Mouse (Mus musculus): Measurements from ENCODE around the gene P2rx5. TPM values are rescaled to one million over a fixed set of nuclear protein-coding genes. Genes with fewer than 3 reads are reported as not detected.

The P2rx5 gene
- polyA plus RNA-seq, 1 experiment from 2014 or later = 0.08 TPM

- Histone ChIP-seq H3K4me3 (ENCODE audit: low read depth, low read length) (no peak overlapping the region), H3K4me2 (no peak overlapping the region), H3K36me3 (ENCODE audit: control insufficient read depth, insufficient read depth, low read length) (no peaks in the 10 kb centered on the region), H3K27me3 (ENCODE audit: control insufficient read depth, insufficient read depth, low read length) (peaks cover 18% of the 10 kb centered on the region), H3K4me1 (ENCODE audit: control insufficient read depth, insufficient read depth, low read length) (peaks cover 5% of the 10 kb centered on the region), H3K9me3 (ENCODE audit: control insufficient read depth, low read length) (no peaks in the 10 kb centered on the region), H3K27ac (ENCODE audit: low read depth, low read length) (no peak overlapping the region), H3K9ac (ENCODE audit: low read length) (no peak overlapping the region)
- 85% methylated on average over 5 of the region's 5 CpGs for WGBS
- ATAC-seq (ENCODE audit: low FRiP score) (no peak), DNase-seq (ENCODE audit: low spot score, missing footprints) (no peak)
These were observed 2.1 kb downstream of the P2rx5 start for GRCm38 (mm10) chr11:73162284-73162683.

DNA sequence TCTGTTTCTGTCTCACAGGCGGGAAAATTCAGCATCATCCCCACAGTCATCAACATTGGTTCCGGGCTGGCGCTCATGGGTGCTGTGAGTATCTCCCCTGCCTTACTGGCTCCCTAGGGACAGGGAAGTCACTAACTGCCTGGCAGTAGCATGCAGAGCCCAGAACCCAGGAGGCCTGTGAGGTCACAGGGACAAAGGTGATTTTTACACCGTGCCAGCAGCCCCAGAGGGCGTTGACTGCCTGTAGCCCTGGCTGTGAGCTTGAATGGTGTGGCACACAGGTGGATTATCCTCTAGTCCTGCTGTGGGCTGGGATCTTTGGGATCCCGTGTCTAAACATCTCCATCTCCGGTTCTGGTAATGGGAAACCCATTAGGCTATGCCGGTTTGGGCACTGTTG, 7.8 kb downstream of the P2rx5 start:
- H3K9me3 ChIP-seq (ENCODE audit: control insufficient read depth, low read length) = no peaks in the 10 kb centered on the region
- no peaks in the 10 kb centered on the region for H3K27me3 ChIP-seq (ENCODE audit: control insufficient read depth, insufficient read depth, low read length)
- no peak overlapping the region for H3K27ac ChIP-seq (ENCODE audit: low read depth, low read length)
- no peaks in the 10 kb centered on the region for H3K36me3 ChIP-seq (ENCODE audit: control insufficient read depth, insufficient read depth, low read length)
- ATAC-seq (ENCODE audit: low FRiP score) = no peak
- H3K4me2 ChIP-seq = no peak overlapping the region
- no peak overlapping the region for H3K9ac ChIP-seq (ENCODE audit: low read length)
- no peak for DNase-seq (ENCODE audit: low spot score, missing footprints)
- 81% methylated on average over 8 of the region's 8 CpGs for WGBS
- no peaks in the 10 kb centered on the region for H3K4me1 ChIP-seq (ENCODE audit: control insufficient read depth, insufficient read depth, low read length)
- no peak overlapping the region for H3K4me3 ChIP-seq (ENCODE audit: low read depth, low read length)

DNA sequence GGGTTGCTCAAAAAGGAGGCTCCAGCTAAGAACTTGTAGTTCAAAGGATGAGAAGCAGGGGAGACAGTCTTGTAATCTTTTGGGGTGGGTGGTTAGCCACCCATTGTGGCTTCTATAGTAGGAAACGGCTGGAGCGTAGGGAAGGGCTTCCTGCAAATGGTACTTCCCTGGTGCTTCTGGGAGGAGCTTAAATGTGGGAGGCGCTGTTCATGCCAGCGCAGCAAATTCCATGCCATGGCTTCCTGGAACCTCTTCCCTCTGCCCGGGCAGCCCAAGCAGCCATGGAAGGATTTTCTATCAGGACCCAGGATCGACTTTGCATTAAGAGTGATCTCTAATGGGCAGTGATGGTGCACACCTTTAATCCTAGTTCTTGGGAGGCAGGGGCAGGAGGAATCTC, 8.4 kb downstream of the P2rx5 start:
- no peaks in the 10 kb centered on the region for H3K27me3 ChIP-seq (ENCODE audit: control insufficient read depth, insufficient read depth, low read length)
- no peak overlapping the region for H3K4me2 ChIP-seq
- H3K4me1 ChIP-seq (ENCODE audit: control insufficient read depth, insufficient read depth, low read length) = no peaks in the 10 kb centered on the region
- H3K36me3 ChIP-seq (ENCODE audit: control insufficient read depth, insufficient read depth, low read length) = no peaks in the 10 kb centered on the region
- WGBS = 73% methylated on average over 6 of the region's 6 CpGs
- no peak for ATAC-seq (ENCODE audit: low FRiP score)
- H3K9me3 ChIP-seq (ENCODE audit: control insufficient read depth, low read length) = no peaks in the 10 kb centered on the region
- DNase-seq (ENCODE audit: low spot score, missing footprints) = no peak
- H3K27ac ChIP-seq (ENCODE audit: low read depth, low read length) = no peak overlapping the region
- no peak overlapping the region for H3K4me3 ChIP-seq (ENCODE audit: low read depth, low read length)
- no peak overlapping the region for H3K9ac ChIP-seq (ENCODE audit: low read length)

- Histone ChIP-seq H3K9ac (ENCODE audit: low read length) (no peak overlapping the region), H3K27me3 (ENCODE audit: control insufficient read depth, insufficient read depth, low read length) (no peaks in the 10 kb centered on the region), H3K4me1 (ENCODE audit: control insufficient read depth, insufficient read depth, low read length) (no peaks in the 10 kb centered on the region), H3K4me3 (ENCODE audit: low read depth, low read length) (no peak overlapping the region), H3K36me3 (ENCODE audit: control insufficient read depth, insufficient read depth, low read length) (no peaks in the 10 kb centered on the region), H3K27ac (ENCODE audit: low read depth, low read length) (no peak overlapping the region), H3K9me3 (ENCODE audit: control insufficient read depth, low read length) (no peaks in the 10 kb centered on the region), H3K4me2 (no peak overlapping the region)
- ATAC-seq (ENCODE audit: low FRiP score) (peak; percentile 62; the same call in 1 of the 2 replicates), DNase-seq (ENCODE audit: low spot score, missing footprints) (peak; percentile 92)
- 45% methylated on average over 4 of the region's 4 CpGs for WGBS
These were observed 9.0 kb downstream of the P2rx5 start for GRCm38 (mm10) chr11:73169231-73169630.

DNA sequence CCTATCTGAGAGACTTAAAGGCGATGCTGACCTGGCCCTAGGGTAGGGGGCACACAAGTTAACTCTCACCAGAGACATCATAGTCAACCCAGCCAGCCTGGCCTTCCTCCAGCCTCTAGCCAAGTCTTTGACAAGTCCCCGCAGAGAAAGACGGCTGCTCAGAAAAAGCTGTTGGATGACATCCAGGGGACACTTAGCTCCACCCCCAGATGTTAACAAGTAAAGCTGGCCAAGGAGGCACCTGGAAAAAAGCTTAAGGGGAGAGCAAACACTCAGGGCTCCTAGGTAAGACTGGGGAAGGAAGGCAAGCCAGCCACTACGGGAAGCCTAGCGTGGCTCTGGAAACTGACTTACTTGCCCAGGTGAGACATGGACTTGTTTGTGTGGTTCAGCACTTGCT, 12.0 kb downstream of the P2rx5 start:
- Histone ChIP-seq H3K4me1 (ENCODE audit: control insufficient read depth, insufficient read depth, low read length) (peaks cover 5% of the 10 kb centered on the region; the same call in 1 of the 2 replicates), H3K4me3 (ENCODE audit: low read depth, low read length) (no peak overlapping the region), H3K27me3 (ENCODE audit: control insufficient read depth, insufficient read depth, low read length) (no peaks in the 10 kb centered on the region), H3K9ac (ENCODE audit: low read length) (no peak overlapping the region), H3K27ac (ENCODE audit: low read depth, low read length) (no peak overlapping the region), H3K4me2 (no peak overlapping the region), H3K9me3 (ENCODE audit: control insufficient read depth, low read length) (no peaks in the 10 kb centered on the region), H3K36me3 (ENCODE audit: control insufficient read depth, insufficient read depth, low read length) (no peaks in the 10 kb centered on the region)
- no peak for ATAC-seq (ENCODE audit: low FRiP score)
- WGBS = 81% methylated on average over 5 of the region's 5 CpGs
- DNase-seq (ENCODE audit: low spot score, missing footprints) = no peak

GRCm38 (mm10) chr11:73175612-73176011, 15.4 kb downstream of the P2rx5 start:
- Histone ChIP-seq H3K4me2 (peak overlapping the region; percentile 77), H3K27ac (ENCODE audit: low read depth, low read length) (no peak overlapping the region), H3K4me3 (ENCODE audit: low read depth, low read length) (peak overlapping the region; percentile 95), H3K9me3 (ENCODE audit: control insufficient read depth, low read length) (no peaks in the 10 kb centered on the region), H3K4me1 (ENCODE audit: control insufficient read depth, insufficient read depth, low read length) (peaks cover 5% of the 10 kb centered on the region; the same call in 1 of the 2 replicates), H3K9ac (ENCODE audit: low read length) (peak overlapping the region; percentile 91), H3K27me3 (ENCODE audit: control insufficient read depth, insufficient read depth, low read length) (no peaks in the 10 kb centered on the region), H3K36me3 (ENCODE audit: control insufficient read depth, insufficient read depth, low read length) (no peaks in the 10 kb centered on the region)
- WGBS = 50% methylated on average over 8 of the region's 8 CpGs
- peak; percentile 75 for DNase-seq (ENCODE audit: low spot score, missing footprints)
- no peak for ATAC-seq (ENCODE audit: low FRiP score)

- H3K9ac ChIP-seq (ENCODE audit: low read length) = peak overlapping the region; percentile 91
- peak overlapping the region; percentile 77 for H3K4me2 ChIP-seq
- 1% methylated on average over 15 of the region's 15 CpGs for WGBS
- no peak for ATAC-seq (ENCODE audit: low FRiP score)
- no peaks in the 10 kb centered on the region for H3K36me3 ChIP-seq (ENCODE audit: control insufficient read depth, insufficient read depth, low read length)
- DNase-seq (ENCODE audit: low spot score, missing footprints) = no peak
- no peak overlapping the region; the same call in 1 of the 2 replicates for H3K27ac ChIP-seq (ENCODE audit: low read depth, low read length)
- H3K4me3 ChIP-seq (ENCODE audit: low read depth, low read length) = peak overlapping the region; percentile 95
- no peaks in the 10 kb centered on the region for H3K9me3 ChIP-seq (ENCODE audit: control insufficient read depth, low read length)
- H3K27me3 ChIP-seq (ENCODE audit: control insufficient read depth, insufficient read depth, low read length) = no peaks in the 10 kb centered on the region
- H3K4me1 ChIP-seq (ENCODE audit: control insufficient read depth, insufficient read depth, low read length) = peaks cover 5% of the 10 kb centered on the region; the same call in 1 of the 2 replicates
These were observed 16.0 kb downstream of the P2rx5 start for GRCm38 (mm10) chr11:73176186-73176585.

DNA sequence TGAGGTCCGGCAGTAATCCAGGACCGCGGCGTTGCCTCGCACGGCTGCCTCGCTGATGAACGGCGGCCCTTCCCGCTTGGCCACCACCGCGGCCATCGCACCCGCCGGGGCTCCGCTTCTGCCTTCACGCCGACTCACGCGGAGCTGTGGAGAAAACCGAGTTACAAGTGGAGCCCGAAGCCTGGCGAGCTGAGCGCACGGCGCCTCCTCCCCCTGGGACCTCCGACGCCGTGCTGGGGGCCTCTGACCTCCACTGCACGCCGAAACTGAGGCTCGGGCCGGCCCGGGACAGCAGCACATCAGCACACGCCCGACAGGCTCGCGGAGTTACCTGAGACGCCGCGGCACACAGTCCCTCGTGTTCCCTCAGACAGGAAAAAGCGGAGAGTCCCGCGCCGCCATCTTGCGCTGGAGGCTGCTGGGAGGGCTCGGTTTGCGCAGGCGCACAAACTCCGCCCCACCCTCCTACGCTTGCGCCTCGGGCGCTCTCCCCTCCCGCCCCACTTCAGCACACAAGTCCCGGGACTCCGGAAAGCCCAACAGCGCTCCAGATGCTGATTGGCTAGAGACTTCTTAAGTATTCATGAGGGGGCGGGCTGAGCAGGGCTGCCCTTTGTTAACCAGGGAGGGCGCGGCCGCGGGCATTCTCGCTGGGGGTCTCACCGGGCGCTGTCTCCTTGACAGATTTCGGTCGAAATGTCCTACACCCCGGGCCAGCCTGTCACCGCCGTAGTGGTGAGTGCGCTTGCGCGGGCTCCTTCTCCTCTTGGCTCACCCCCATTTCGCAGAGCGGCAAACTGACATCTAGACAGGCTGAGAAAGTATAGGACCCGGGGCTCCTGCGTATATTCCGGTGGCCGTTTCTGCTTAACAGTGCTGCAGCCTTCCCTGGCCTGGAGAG, 16.6 kb downstream of the P2rx5 start, which contains the start of the genes Emc6 and Tax1bp3:
Gene Emc6 (minus strand): TSS at position 430 of the 901 bp plus-strand sequence.
Gene Tax1bp3 (plus strand): TSS at position 476 of the 901 bp plus-strand sequence.
- Histone ChIP-seq H3K9me3 (ENCODE audit: control insufficient read depth, low read length) (no peaks in the 10 kb centered on the region), H3K4me2 (peak within 1 kb of the TSS; percentile 77), H3K36me3 (ENCODE audit: control insufficient read depth, insufficient read depth, low read length) (no peaks in the 10 kb centered on the region), H3K27me3 (ENCODE audit: control insufficient read depth, insufficient read depth, low read length) (no peaks in the 10 kb centered on the region), H3K27ac (ENCODE audit: low read depth, low read length) (peak within 1 kb of the TSS; percentile 87), H3K9ac (ENCODE audit: low read length) (peak within 1 kb of the TSS; percentile 91), H3K4me3 (ENCODE audit: low read depth, low read length) (peak within 1 kb of the TSS; percentile 95), H3K4me1 (ENCODE audit: control insufficient read depth, insufficient read depth, low read length) (peaks cover 5% of the 10 kb centered on the region; the same call in 1 of the 2 replicates)
- WGBS = under 1% methylated on average over 77 of the region's 81 CpGs
- ATAC-seq (ENCODE audit: low FRiP score) = peak; percentile 98
- peak; percentile 99 for DNase-seq (ENCODE audit: low spot score, missing footprints)

GRCm38 (mm10) chr11:73177509-73177875, 17.3 kb downstream of the P2rx5 start:
- WGBS = under 1% methylated on average over 12 of the region's 28 CpGs
- no peak; the same call in 1 of the 2 replicates for ATAC-seq (ENCODE audit: low FRiP score)
- Histone ChIP-seq H3K9me3 (ENCODE audit: control insufficient read depth, low read length) (no peaks in the 10 kb centered on the region), H3K9ac (ENCODE audit: low read length) (peak overlapping the region; percentile 76), H3K27ac (ENCODE audit: low read depth, low read length) (peak overlapping the region; percentile 87), H3K4me2 (peak overlapping the region; percentile 67), H3K36me3 (ENCODE audit: control insufficient read depth, insufficient read depth, low read length) (no peaks in the 10 kb centered on the region), H3K27me3 (ENCODE audit: control insufficient read depth, insufficient read depth, low read length) (no peaks in the 10 kb centered on the region), H3K4me1 (ENCODE audit: control insufficient read depth, insufficient read depth, low read length) (peaks cover 5% of the 10 kb centered on the region; the same call in 1 of the 2 replicates), H3K4me3 (ENCODE audit: low read depth, low read length) (peak overlapping the region; percentile 95)
- peak; percentile 96 for DNase-seq (ENCODE audit: low spot score, missing footprints)
